Comparison of ENCODE assay signal across 20 mouse cellular contexts in the genomic region with DNA sequence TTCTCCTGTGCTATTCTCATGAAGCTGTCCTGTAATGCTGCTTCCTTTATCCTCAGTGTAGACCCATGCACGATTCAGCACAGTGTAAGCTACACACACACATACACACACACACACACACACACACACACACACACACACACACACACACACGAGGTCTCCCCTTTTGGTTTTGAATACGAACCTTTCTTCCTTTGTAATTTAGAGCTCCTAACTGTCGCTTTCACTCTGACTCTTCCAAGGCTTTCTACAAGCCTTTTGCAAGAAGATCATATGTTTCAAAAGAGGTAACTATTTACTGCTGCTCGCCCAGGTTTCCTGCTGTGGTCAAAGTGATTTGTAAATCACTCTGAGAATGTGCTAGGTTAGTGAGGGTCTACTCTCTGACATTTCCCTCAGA.
DNase-seq lines count a peak whose midpoint lies in the region; ATAC-seq lines count a peak whose summit lies in the region.
"Had no signal": no experiment of that assay in that cellular context is flagged by ENCODE, and none has a peak within 500 bp of the region (broad histone marks: within the 10 kb centered on the region; RNA-seq: fewer than 3 reads in every experiment).

No protein-coding gene starts in this region.

- WGBS in midbrain, embryonic 11.5 days, result 61% methylated on average over 5 of the region's 5 CpGs
- whole genome bisulfite sequencing in midbrain, embryonic 10.5 days, result 63% methylated on average over 5 of the region's 5 CpGs

- H3K4me2 ChIP-seq in midbrain, embryonic 11.5 days, result no peak overlapping the region
- H3K4me2 ChIP-seq: embryonic facial prominence, embryonic 13.5 days; forebrain, embryonic 12.5 days; intestine, embryonic 15.5 days had no signal

- no peak overlapping the region for H3K9ac ChIP-seq in midbrain, embryonic 11.5 days (ENCODE audit: low read length)
- H3K9ac ChIP-seq: embryonic facial prominence, embryonic 13.5 days; forebrain, embryonic 12.5 days; intestine, embryonic 15.5 days had no signal

- peaks cover 30% of the 10 kb centered on the region for H3K4me1 ChIP-seq in midbrain, embryonic 11.5 days (ENCODE audit: control insufficient read depth, insufficient read depth, low read length)
- H3K4me1 ChIP-seq in midbrain, embryonic 10.5 days, result peaks cover 63% of the 10 kb centered on the region

- no peak for ATAC-seq in midbrain, embryonic 11.5 days (ENCODE audit: low FRiP score)
- ATAC-seq: forebrain, embryonic 16.5 days; intestine, embryonic 15.5 days had no signal

- H3K27me3 ChIP-seq in midbrain, embryonic 11.5 days (ENCODE audit: control insufficient read depth, insufficient read depth, low read length), result no peaks in the 10 kb centered on the region
- no peaks in the 10 kb centered on the region for H3K27me3 ChIP-seq in midbrain, embryonic 10.5 days (ENCODE audit: low read depth, poor library complexity, severe bottlenecking)
- H3K27me3 ChIP-seq: embryonic facial prominence, embryonic 13.5 days; forebrain, embryonic 12.5 days; intestine, embryonic 15.5 days had no signal

- H3K4me3 ChIP-seq in midbrain, embryonic 11.5 days (ENCODE audit: low read depth, low read length), result no peak overlapping the region
- H3K4me3 ChIP-seq in midbrain, embryonic 10.5 days, result no peak overlapping the region
- H3K4me3 ChIP-seq: embryonic facial prominence, embryonic 13.5 days; forebrain, embryonic 12.5 days; heart, embryonic 10.5 days; intestine, embryonic 15.5 days had no signal

- DNase-seq in midbrain, embryonic 11.5 days (ENCODE audit: low spot score, missing footprints), result peak; percentile 70
- no peak for DNase-seq in midbrain, embryonic 10.5 days (ENCODE audit: low spot score)
- DNase-seq in A20 (ENCODE audit: low read depth, low spot score) (peak; percentile 52), ZHBTc4 (ENCODE audit: low read depth, low spot score) (peak; percentile 13), liver (no peak)
- peak; percentile 14 for DNase-seq in CD4-positive helper T cell, adult 2 months (ENCODE audit: low read depth, low spot score)
- DNase-seq: adrenal gland, postnatal 10 days; B cell, adult 2 months; cerebellum, adult 11 months; cerebellum, adult 8-10 months; cerebellum, postnatal 25 days; gastrocnemius, postnatal 10 days; heart, adult 18-20 months; heart, postnatal 10 days; heart, postnatal 4 days had no signal

- H3K36me3 ChIP-seq in midbrain, embryonic 11.5 days (ENCODE audit: control insufficient read depth, insufficient read depth, low read length), result no peaks in the 10 kb centered on the region
- no peaks in the 10 kb centered on the region for H3K36me3 ChIP-seq in midbrain, embryonic 10.5 days
- H3K36me3 ChIP-seq: embryonic facial prominence, embryonic 13.5 days; forebrain, embryonic 12.5 days; heart, embryonic 10.5 days; intestine, embryonic 15.5 days had no signal

- no peak overlapping the region for H3K27ac ChIP-seq in midbrain, embryonic 11.5 days (ENCODE audit: low read depth, low read length)
- no peak overlapping the region; the same call in 1 of the 2 replicates for H3K27ac ChIP-seq in midbrain, embryonic 10.5 days (replicated peaks)
- H3K27ac ChIP-seq: embryonic facial prominence, embryonic 13.5 days; heart, embryonic 10.5 days; intestine, embryonic 15.5 days had no signal

- H3K9me3 ChIP-seq in midbrain, embryonic 11.5 days (ENCODE audit: control insufficient read depth, low read length), result no peaks in the 10 kb centered on the region
- H3K9me3 ChIP-seq in midbrain, embryonic 10.5 days (replicated peaks), result no peaks in the 10 kb centered on the region
- H3K9me3 ChIP-seq: embryonic facial prominence, embryonic 13.5 days; forebrain, embryonic 12.5 days; heart, embryonic 10.5 days; intestine, embryonic 15.5 days had no signal

Comparison
In these comparisons a context has a peak if more than half of its experiments do, and no peak if none do; other contexts are left out.
1. DNase-seq: peak in midbrain, embryonic 11.5 days (single experiment), A20 (single experiment), CD4-positive helper T cell, adult 2 months (single experiment) and ZHBTc4 (single experiment); none in midbrain, embryonic 10.5 days (single experiment) and liver (single experiment).